Mouse (Mus musculus): Measurements from ENCODE around the gene Tspan18. TPM values are rescaled to one million over a fixed set of nuclear protein-coding genes. Genes with fewer than 3 reads are reported as not detected.

Gene Tspan18
- total and polyA plus RNA-seq, 3 experiments = 0.38 TPM; not detected in 2

DNA sequence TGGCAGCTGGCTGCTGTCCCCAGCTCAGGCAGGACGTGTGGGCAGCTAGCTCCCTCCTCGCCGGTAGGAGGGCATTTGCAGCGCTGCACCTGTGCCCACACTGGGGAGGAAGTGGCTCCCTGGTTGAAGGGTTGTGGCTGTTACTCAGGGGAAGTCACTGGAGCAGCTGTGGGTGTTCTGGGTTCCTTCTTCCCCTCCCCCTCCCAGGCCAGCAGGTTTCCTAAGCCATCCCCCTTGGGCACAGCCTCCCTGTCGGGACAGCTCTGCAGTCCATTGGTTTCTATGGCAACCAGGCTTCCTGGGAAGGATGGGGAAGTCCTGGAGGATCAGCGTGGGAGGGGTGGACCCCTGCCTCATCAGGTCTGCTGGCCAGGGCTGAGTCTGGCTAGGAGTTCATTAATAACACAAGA, 141.6 kb downstream of the Tspan18 start (continued):
- TF ChIP-seq USF1 (IDR thresholded peaks at IDR 0.05; ENCODE audit: low read depth, low read length) = no peak
- TF ChIP-seq HCFC1 (IDR thresholded peaks at IDR 0.05; ENCODE audit: low read depth, low read length) = peak; percentile 16; the same call in 1 of the 2 replicates
- TF ChIP-seq ETS1 (conservative IDR thresholded peaks at IDR 0.05; ENCODE audit: low read depth, low read length) = peak; percentile 78
- TF ChIP-seq MAX (IDR thresholded peaks at IDR 0.05; ENCODE audit: low read length) = no peak
- no peak for TF ChIP-seq ZNF384 (IDR thresholded peaks at IDR 0.05; ENCODE audit: low read depth, low read length)
- TF ChIP-seq CHD1 (IDR thresholded peaks at IDR 0.05; ENCODE audit: low read depth, low read length) = no peak
- peak; percentile 78 for TF ChIP-seq BHLHE40 (IDR thresholded peaks at IDR 0.05; ENCODE audit: low read depth, low read length)
- TF ChIP-seq TBP (conservative IDR thresholded peaks at IDR 0.05; ENCODE audit: low read depth, low read length) = no peak

DNA sequence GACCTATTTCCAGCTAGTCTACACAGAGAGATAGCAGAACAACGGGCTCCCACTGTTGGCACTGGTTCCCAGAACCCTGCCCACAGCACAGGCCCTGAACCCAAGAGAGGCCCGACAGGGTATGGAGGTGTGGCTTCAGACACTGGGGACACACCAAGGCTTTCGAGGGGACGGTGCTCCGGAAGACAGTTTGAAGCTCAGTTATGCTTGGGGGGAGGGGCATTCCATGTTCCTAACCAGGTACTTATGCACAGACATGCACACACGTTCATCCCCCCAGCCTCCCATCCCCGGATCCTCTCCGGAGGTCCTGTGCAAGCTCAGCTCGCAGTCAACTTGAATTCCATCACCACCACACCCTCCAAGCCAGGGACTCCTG, 142.1 kb downstream of the Tspan18 start:
- in situ Hi-C loops (cut with MboI; ENCODE audit: low pct_ligation_motif_present, low pct_unique_long_range_greater_than_20kb, low sequenced_read_pairs) (loop anchor here (5.0 kb wide), 1 partner anchor 65 kb away; no protein-coding TSS in a partner anchor), dilution Hi-C loops (cut with MboI; ENCODE audit: extremely low pct_ligation_motif_present, extremely low pct_unique_long_range_greater_than_20kb, low sequenced_read_pairs) (no loop called here)
- no peak for DNase-seq (ENCODE audit: extremely low read depth)
- peak overlapping the region; percentile 39 for H3K4me2 ChIP-seq (ENCODE audit: insufficient read depth, low read depth, poor library complexity, severe bottlenecking)
- TF ChIP-seq ZC3H11A (IDR thresholded peaks at IDR 0.05; ENCODE audit: low read depth, low read length) = no peak
- no peak for TF ChIP-seq MAX (IDR thresholded peaks at IDR 0.05; ENCODE audit: low read length)
- TF ChIP-seq TBP (conservative IDR thresholded peaks at IDR 0.05; ENCODE audit: low read depth, low read length) = no peak
- TF ChIP-seq USF2 (conservative IDR thresholded peaks at IDR 0.05; ENCODE audit: low read depth, low read length) = no peak
- no peak for TF ChIP-seq SIN3A (IDR thresholded peaks at IDR 0.05; ENCODE audit: low read length)
- no peak for TF ChIP-seq MYC (IDR thresholded peaks at IDR 0.05; ENCODE audit: low read depth, low read length)
- no peak for TF ChIP-seq HCFC1 (IDR thresholded peaks at IDR 0.05; ENCODE audit: low read depth, low read length)
- TF ChIP-seq KAT2A (IDR thresholded peaks at IDR 0.05; ENCODE audit: insufficient replicate concordance, low read length) = no peak
- peak overlapping the region; percentile 76 for H3K27ac ChIP-seq (ENCODE audit: insufficient read depth, low read depth)
- peaks cover 92% of the 10 kb centered on the region for H3K27me3 ChIP-seq (replicated peaks)
- no peaks in the 10 kb centered on the region for H3K79me2 ChIP-seq (replicated peaks; ENCODE audit: control insufficient read depth, extremely low read depth, insufficient read depth, poor library complexity, severe bottlenecking)
- peak overlapping the region in 1 of 3 experiments; percentile 12 for H3K4me3 ChIP-seq (replicated peaks in 1 of 3; ENCODE audit: low read depth in 2 of 3, low read length in 2 of 3, poor library complexity in 1 of 3)
- H3K36me3 ChIP-seq (replicated peaks in 1 of 2; ENCODE audit: control insufficient read depth in 1 of 2, insufficient read depth in 1 of 2, low read length in 1 of 2) = no peaks in the 10 kb centered on the region
- peaks cover 52 to 64% of the 10 kb centered on the region in 2 experiments for H3K4me1 ChIP-seq (ENCODE audit: control insufficient read depth in 1 of 2, insufficient read depth in 2 of 2)
- no peaks in the 10 kb centered on the region for H3K9me3 ChIP-seq (replicated peaks; ENCODE audit: low read length)
- no peak overlapping the region for H3K9ac ChIP-seq (ENCODE audit: insufficient read depth, low read depth)

DNA sequence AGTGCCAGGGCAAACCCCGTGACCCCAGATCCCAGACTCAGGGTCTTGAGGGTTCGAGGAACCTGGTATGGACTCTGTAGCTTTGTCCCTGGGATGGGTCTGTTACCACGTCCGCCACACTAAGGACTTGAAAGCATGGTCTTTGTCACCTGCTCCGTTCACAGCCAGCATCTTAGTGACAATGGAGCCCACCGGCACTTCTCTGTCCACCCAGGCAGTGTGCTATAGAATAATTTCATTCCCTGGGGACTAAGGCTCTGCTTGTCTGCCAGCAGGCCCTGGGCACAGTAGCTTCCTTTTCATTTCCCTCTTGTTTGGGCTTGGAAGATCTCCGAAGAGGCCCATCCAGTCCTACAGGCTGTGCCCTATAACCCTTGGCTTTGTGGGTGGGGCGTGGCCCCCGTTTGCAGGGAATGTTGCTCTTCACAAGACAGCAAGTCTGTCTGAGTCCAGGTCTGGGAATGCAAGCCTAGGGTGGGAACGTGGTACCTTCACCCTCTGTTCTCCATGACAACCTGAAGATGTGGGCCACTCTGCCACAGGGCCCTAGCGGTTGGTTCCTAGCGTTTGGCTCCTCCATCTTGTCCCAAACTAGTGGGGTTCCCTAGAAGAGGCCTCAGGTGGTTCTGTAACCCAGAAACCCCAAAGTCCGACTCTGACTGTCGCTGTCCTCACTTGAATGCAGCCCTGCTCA, 142.7 kb downstream of the Tspan18 start:
- H3K9ac ChIP-seq (ENCODE audit: insufficient read depth, low read depth) = no peak overlapping the region
- DNase-seq (ENCODE audit: extremely low read depth) = no peak
- in situ Hi-C loops (cut with MboI; ENCODE audit: low pct_ligation_motif_present, low pct_unique_long_range_greater_than_20kb, low sequenced_read_pairs) (loop anchor here (5.0 kb wide), 1 partner anchor 64 kb away; no protein-coding TSS in a partner anchor), dilution Hi-C loops (cut with MboI; ENCODE audit: extremely low pct_ligation_motif_present, extremely low pct_unique_long_range_greater_than_20kb, low sequenced_read_pairs) (no loop called here)
- peaks cover 52 to 64% of the 10 kb centered on the region in 2 experiments for H3K4me1 ChIP-seq (ENCODE audit: control insufficient read depth in 1 of 2, insufficient read depth in 2 of 2)
- 0 out of 2 replicates have a peak, but pooled peaks have one; percentile 34 for TF ChIP-seq ZMIZ1 (IDR thresholded peaks at IDR 0.05; ENCODE audit: low read depth, low read length)
- no peak for TF ChIP-seq MXI1 (IDR thresholded peaks at IDR 0.05; ENCODE audit: low read depth, low read length)
- TF ChIP-seq RCOR1 (conservative IDR thresholded peaks at IDR 0.05; ENCODE audit: low read depth, low read length) = no peak
- no peak for TF ChIP-seq IRF4 (IDR thresholded peaks at IDR 0.05; ENCODE audit: low read depth, low read length)
- no peak for TF ChIP-seq ETS1 (conservative IDR thresholded peaks at IDR 0.05; ENCODE audit: low read depth, low read length)
- no peak for TF ChIP-seq JUN (IDR thresholded peaks at IDR 0.05; ENCODE audit: insufficient read depth, low read depth, low read length)
- no peak for TF ChIP-seq GABPA (IDR thresholded peaks at IDR 0.05; ENCODE audit: insufficient replicate concordance, low read depth, low read length)
- TF ChIP-seq ZKSCAN1 (IDR thresholded peaks at IDR 0.05; ENCODE audit: borderline replicate concordance, low read depth, low read length) = no peak
- TF ChIP-seq USF2 (conservative IDR thresholded peaks at IDR 0.05; ENCODE audit: low read depth, low read length) = no peak
- TF ChIP-seq CHD2 (IDR thresholded peaks at IDR 0.05; ENCODE audit: low read length) = peak; percentile 8; the same call in 1 of the 2 replicates
- no peak for TF ChIP-seq TCF12 (IDR thresholded peaks at IDR 0.05; ENCODE audit: low read depth, low read length)
- no peak for TF ChIP-seq POLR2AphosphoS2 (IDR thresholded peaks at IDR 0.05; ENCODE audit: low read depth, low read length)
- TF ChIP-seq UBTF (IDR thresholded peaks at IDR 0.05; ENCODE audit: low read depth, low read length) = no peak
- TF ChIP-seq SMC3 (IDR thresholded peaks at IDR 0.05; ENCODE audit: low read depth, low read length) = no peak
- no peak for TF ChIP-seq MAX (IDR thresholded peaks at IDR 0.05; ENCODE audit: low read length)
- peak overlapping the region; percentile 76 for H3K27ac ChIP-seq (ENCODE audit: insufficient read depth, low read depth)
- peaks cover 92% of the 10 kb centered on the region for H3K27me3 ChIP-seq (replicated peaks)
- no peaks in the 10 kb centered on the region for H3K9me3 ChIP-seq (replicated peaks; ENCODE audit: low read length)
- H3K79me2 ChIP-seq (replicated peaks; ENCODE audit: control insufficient read depth, extremely low read depth, insufficient read depth, poor library complexity, severe bottlenecking) = no peaks in the 10 kb centered on the region
- H3K4me2 ChIP-seq (ENCODE audit: insufficient read depth, low read depth, poor library complexity, severe bottlenecking) = peak overlapping the region; percentile 44
- H3K36me3 ChIP-seq (replicated peaks in 1 of 2; ENCODE audit: control insufficient read depth in 1 of 2, insufficient read depth in 1 of 2, low read length in 1 of 2) = no peaks in the 10 kb centered on the region
- H3K4me3 ChIP-seq (replicated peaks in 1 of 3; ENCODE audit: low read depth in 2 of 3, low read length in 2 of 3, poor library complexity in 1 of 3) = no peak overlapping the region

All from CH12.LX (cell line).